Mouse (Mus musculus): ENCODE results near the gene Snai3.
A peak's percentile ranks its signal among the peaks of the same experiment; 100 is the strongest.

GRCm38 (mm10) chr8:122443262-122444006, 17.1 kb downstream of the Snai3 start, which contains the start of gene Mvd:
- TF ChIP-seq EP300 (IDR thresholded peaks at IDR 0.05; ENCODE audit: low read depth) (0 out of 2 replicates have a peak, but pooled peaks have one; percentile 43), CTCF (IDR thresholded peaks at IDR 0.05; ENCODE audit: low read depth) (peak; percentile 52)
